7 mouse cellular contexts compared by ENCODE assay signal in genomic region chr5:110023273-110023672, GRCm38 (mm10). TPM values are rescaled to one million over a fixed set of nuclear protein-coding genes. Genes with fewer than 3 reads are reported as not detected.
DNase-seq lines count a peak whose midpoint lies in the region; ATAC-seq and TF ChIP-seq lines count a peak whose summit lies in the region.

No protein-coding gene starts in this region.

- DNase-seq in retina, adult 2 months (ENCODE audit: low read depth, low spot score), result peak; percentile 1
- DNase-seq in retina, embryonic 14.5 days (ENCODE audit: low spot score), result no peak
- DNase-seq in forebrain, embryonic 14.5 days (ENCODE audit: low spot score), result peak; percentile 69
- no peak for DNase-seq in liver, embryonic 14.5 days (ENCODE audit: low read depth in 3 of 3, low spot score in 3 of 3)
- peak; percentile 4 for DNase-seq in yolk sac, embryonic 10.5 days (ENCODE audit: low spot score)
- DNase-seq in left cerebral cortex, postnatal 36 days (ENCODE audit: low spot score in 2 of 2), result no peak
- no peak for DNase-seq in thymus, adult 2 months

- TF ChIP-seq CTCF in liver, embryonic 14.5 days (IDR thresholded peaks at IDR 0.05; ENCODE audit: low read depth), result no peak
- TF ChIP-seq CTCF in thymus, adult 2 months (IDR thresholded peaks at IDR 0.05; ENCODE audit: borderline replicate concordance, control insufficient read depth, extremely low read depth, insufficient read depth, low read length, poor library complexity), result no peak

- no peaks in the 10 kb centered on the region for H3K9me3 ChIP-seq in forebrain, embryonic 14.5 days (replicated peaks; ENCODE audit: control insufficient read depth, low read length)
- H3K9me3 ChIP-seq in liver, embryonic 14.5 days (ENCODE audit: control insufficient read depth, low read length), result no peaks in the 10 kb centered on the region

- no peaks in the 10 kb centered on the region for H3K27me3 ChIP-seq in forebrain, embryonic 14.5 days (replicated peaks; ENCODE audit: control insufficient read depth, insufficient read depth, low read length)
- no peaks in the 10 kb centered on the region for H3K27me3 ChIP-seq in liver, embryonic 14.5 days (ENCODE audit: control insufficient read depth, insufficient read depth, low read length)
- H3K27me3 ChIP-seq in thymus, adult 2 months (ENCODE audit: control insufficient read depth, insufficient read depth, low read length), result no peaks in the 10 kb centered on the region

- peak; percentile 84 for ATAC-seq in forebrain, embryonic 14.5 days
- peak; percentile 60; the same call in 1 of the 2 replicates for ATAC-seq in liver, embryonic 14.5 days (ENCODE audit: insufficient read depth)

- H3K4me2 ChIP-seq in forebrain, embryonic 14.5 days (ENCODE audit: low read length), result peak overlapping the region; percentile 43
- peak overlapping the region; percentile 30 for H3K4me2 ChIP-seq in liver, embryonic 14.5 days (ENCODE audit: low read depth)

- H3K4me3 ChIP-seq in forebrain, embryonic 14.5 days (ENCODE audit: low read depth, low read length), result peak overlapping the region; percentile 29
- H3K4me3 ChIP-seq in liver, embryonic 14.5 days (ENCODE audit: insufficient read depth in 1 of 2, low read depth in 2 of 2, low read length in 2 of 2), result no peak overlapping the region
- no peak overlapping the region for H3K4me3 ChIP-seq in thymus, adult 2 months (ENCODE audit: control insufficient read depth, insufficient read depth, low read length)

- 24% methylated on average over 9 of the region's 9 CpGs for WGBS in forebrain, embryonic 14.5 days
- 42% methylated on average over 9 of the region's 9 CpGs for WGBS in liver, embryonic 14.5 days (ENCODE audit: insufficient replicate concordance)
- 73% methylated on average over 9 of the region's 9 CpGs for WGBS in thymus, adult 2 months

- no peak for TF ChIP-seq POLR2A in thymus, adult 2 months (IDR thresholded peaks at IDR 0.05; ENCODE audit: control insufficient read depth, extremely low read depth, insufficient read depth, low read length, poor library complexity)

- peak overlapping the region; percentile 64 for H3K27ac ChIP-seq in forebrain, embryonic 14.5 days (ENCODE audit: low read depth, low read length)
- H3K27ac ChIP-seq in liver, embryonic 14.5 days, result no peak overlapping the region
- H3K27ac ChIP-seq in thymus, adult 2 months (ENCODE audit: control insufficient read depth, insufficient read depth, low read length), result no peak overlapping the region

- no peak for TF ChIP-seq EP300 in liver, embryonic 14.5 days (IDR thresholded peaks at IDR 0.05; ENCODE audit: low read depth)

- no peaks in the 10 kb centered on the region for H3K36me3 ChIP-seq in forebrain, embryonic 14.5 days (ENCODE audit: control insufficient read depth, insufficient read depth, low read length)
- H3K36me3 ChIP-seq in liver, embryonic 14.5 days (replicated peaks; ENCODE audit: control insufficient read depth, insufficient read depth, low read depth), result no peaks in the 10 kb centered on the region
- H3K36me3 ChIP-seq in thymus, adult 2 months (ENCODE audit: control insufficient read depth, insufficient read depth, low read length), result no peaks in the 10 kb centered on the region

- intact Hi-C loops in left cerebral cortex, postnatal 36 days (cut with DNase I), result loop anchor here (5.0 kb wide), 1 partner anchor 516 kb away; no protein-coding TSS in a partner anchor

- no peaks in the 10 kb centered on the region for H3K4me1 ChIP-seq in forebrain, embryonic 14.5 days (ENCODE audit: control insufficient read depth, insufficient read depth, low read length)
- no peaks in the 10 kb centered on the region for H3K4me1 ChIP-seq in liver, embryonic 14.5 days (replicated peaks; ENCODE audit: control insufficient read depth in 2 of 2, insufficient read depth in 2 of 2, low read length in 1 of 2)
- H3K4me1 ChIP-seq in thymus, adult 2 months (replicated peaks; ENCODE audit: control insufficient read depth, insufficient read depth, low read length), result no peaks in the 10 kb centered on the region

- peak overlapping the region; percentile 57 for H3K9ac ChIP-seq in forebrain, embryonic 14.5 days (ENCODE audit: low read length)
- H3K9ac ChIP-seq in liver, embryonic 14.5 days (replicated peaks), result no peak overlapping the region

RNA-seq across cellular contexts. Expression of gene Zfp932, which starts 27.0 kb away (rescaled TPM):
- 23.5 and 24.4 TPM in 2 replicates for polyA plus RNA-seq in forebrain, embryonic 14.5 days (2014; fragmentation: Nextera tagmentation; extraction: Ambion mirVana)
- 2.1 and 4.0 TPM in 2 replicates for polyA plus RNA-seq in liver, embryonic 14.5 days (2012; rRNA removed)
- 6.8 and 7.4 TPM in 2 replicates for polyA plus RNA-seq in liver, embryonic 14.5 days (2014; fragmentation: Nextera tagmentation; extraction: Ambion mirVana)
- total RNA-seq in left cerebral cortex, postnatal 36 days (2021), result 10 to 100 TPM; 40.8 to 61.3 TPM
- polyA plus RNA-seq in thymus, adult 2 months (2012; rRNA removed), result 5.0 and 6.4 TPM in 2 replicates

RNA-seq across cellular contexts. Expression of gene Gm17655, which starts 49.0 kb away (rescaled TPM):
- polyA plus RNA-seq in forebrain, embryonic 14.5 days (2014; fragmentation: Nextera tagmentation; extraction: Ambion mirVana), result 4.5 and 5.0 TPM in 2 replicates
- 0.30 and 0.59 TPM in 2 replicates for polyA plus RNA-seq in liver, embryonic 14.5 days (2012; rRNA removed)
- polyA plus RNA-seq in liver, embryonic 14.5 days (2014; fragmentation: Nextera tagmentation; extraction: Ambion mirVana), result 2.0 and 2.3 TPM in 2 replicates
- 1 to 10 TPM; 7.2 to 7.6 TPM for total RNA-seq in left cerebral cortex, postnatal 36 days (2021)
- polyA plus RNA-seq in thymus, adult 2 months (2012; rRNA removed), result 0.32 and 0.98 TPM in 2 replicates

Comparison
In these comparisons a context has a peak if more than half of its experiments do, and no peak if none do; other contexts are left out.
1. DNase-seq: peak in retina, adult 2 months (single experiment), forebrain, embryonic 14.5 days (single experiment) and yolk sac, embryonic 10.5 days (single experiment); none in retina, embryonic 14.5 days (single experiment), liver, embryonic 14.5 days (0 of 3), left cerebral cortex, postnatal 36 days (0 of 2) and thymus, adult 2 months (single experiment).